Mouse (Mus musculus): ENCODE measurements around the gene Sirt6.
"Not testable (repeated sequence)": the region's sequence is repeated elsewhere in the genome, so short reads cannot be mapped to it uniquely, and the experiment has no call there.

The Sirt6 gene

DNA sequence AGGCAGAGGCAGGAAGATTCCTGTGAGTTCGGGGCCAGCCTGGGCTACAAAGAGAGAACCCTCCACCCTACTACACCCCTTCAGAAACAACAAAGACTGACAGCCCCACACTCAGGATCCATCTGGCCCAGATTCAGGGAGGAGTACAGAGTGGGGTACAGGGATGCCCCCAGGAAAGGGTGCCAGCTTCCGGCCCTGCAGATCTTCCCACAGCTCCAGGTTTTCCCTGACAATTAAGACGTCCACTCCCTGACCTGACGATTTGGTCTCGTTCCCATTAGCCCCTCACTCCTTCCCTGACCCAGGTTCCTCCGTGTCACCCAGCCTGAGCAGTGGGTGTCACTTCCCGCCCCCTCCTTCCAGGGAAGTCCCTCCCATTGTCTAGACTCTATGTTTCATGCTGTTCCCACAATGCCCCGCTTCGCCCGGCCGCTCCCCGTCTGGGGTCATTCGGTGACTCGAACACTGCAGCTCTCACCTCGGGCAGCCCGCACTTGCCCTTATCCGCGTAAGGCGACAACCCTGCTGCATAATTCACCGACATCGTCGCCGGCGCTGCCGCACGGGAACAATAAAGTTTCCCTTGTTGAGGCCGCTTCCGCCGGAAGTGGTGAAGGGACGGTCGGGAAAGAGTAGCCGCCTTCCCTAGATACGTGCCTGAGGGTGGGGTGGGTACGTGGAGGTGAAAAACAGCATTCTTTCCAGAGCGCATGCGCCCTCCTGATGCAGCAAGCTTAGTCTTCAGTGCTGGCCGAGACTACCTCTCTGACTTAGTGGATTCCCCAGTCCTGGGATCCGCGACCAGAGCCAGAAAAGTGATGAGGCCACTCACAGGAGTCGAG lies at the start of gene Sirt6:
TSS of gene Sirt6 (minus strand) at position 804 of the 842 bp plus-strand sequence.
- peak; percentile 96 for DNase-seq (ENCODE audit: low spot score)

DNA sequence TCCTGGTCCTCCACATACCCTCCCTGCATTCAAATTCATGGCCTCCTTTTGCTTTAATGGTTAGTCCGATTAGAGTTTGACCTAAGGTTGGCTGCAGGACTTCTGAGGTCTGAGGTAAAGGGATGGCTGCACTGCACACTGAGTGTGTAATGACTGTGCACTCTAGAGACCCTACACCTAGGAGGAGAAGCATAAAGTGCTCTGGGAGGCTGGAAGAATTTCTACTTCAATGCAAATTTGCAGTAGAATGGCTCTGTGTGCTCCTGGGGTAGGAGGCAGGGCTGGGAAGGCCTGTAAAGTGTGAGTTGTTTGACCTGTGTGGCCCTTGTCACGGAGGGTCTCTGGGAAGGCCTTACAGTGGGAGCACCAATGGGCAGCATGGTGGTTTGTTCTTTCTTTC lies 28.6 kb upstream of the Sirt6 start:
- DNase-seq (ENCODE audit: low spot score): no peak

DNA sequence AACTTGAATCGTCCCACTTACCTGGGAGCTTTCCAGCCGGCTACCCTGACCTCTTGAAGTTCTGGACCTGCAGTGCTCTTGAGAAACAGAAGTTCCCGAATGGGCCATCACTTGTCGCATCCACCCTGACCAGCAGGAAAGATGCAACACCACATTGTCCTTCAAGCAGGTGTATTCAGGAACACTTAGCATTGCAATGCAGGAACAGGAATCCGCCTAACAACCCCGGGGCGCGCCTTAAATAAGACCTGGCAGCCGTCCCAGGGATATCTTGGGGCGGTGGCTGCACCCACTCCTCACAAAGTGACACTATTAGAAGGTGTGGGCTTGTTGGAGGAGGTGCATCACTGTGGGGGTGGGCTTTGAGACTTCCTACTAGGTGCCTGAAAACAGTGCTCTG lies 27.6 kb upstream of the Sirt6 start:
- no peak for DNase-seq (ENCODE audit: low spot score)

DNA sequence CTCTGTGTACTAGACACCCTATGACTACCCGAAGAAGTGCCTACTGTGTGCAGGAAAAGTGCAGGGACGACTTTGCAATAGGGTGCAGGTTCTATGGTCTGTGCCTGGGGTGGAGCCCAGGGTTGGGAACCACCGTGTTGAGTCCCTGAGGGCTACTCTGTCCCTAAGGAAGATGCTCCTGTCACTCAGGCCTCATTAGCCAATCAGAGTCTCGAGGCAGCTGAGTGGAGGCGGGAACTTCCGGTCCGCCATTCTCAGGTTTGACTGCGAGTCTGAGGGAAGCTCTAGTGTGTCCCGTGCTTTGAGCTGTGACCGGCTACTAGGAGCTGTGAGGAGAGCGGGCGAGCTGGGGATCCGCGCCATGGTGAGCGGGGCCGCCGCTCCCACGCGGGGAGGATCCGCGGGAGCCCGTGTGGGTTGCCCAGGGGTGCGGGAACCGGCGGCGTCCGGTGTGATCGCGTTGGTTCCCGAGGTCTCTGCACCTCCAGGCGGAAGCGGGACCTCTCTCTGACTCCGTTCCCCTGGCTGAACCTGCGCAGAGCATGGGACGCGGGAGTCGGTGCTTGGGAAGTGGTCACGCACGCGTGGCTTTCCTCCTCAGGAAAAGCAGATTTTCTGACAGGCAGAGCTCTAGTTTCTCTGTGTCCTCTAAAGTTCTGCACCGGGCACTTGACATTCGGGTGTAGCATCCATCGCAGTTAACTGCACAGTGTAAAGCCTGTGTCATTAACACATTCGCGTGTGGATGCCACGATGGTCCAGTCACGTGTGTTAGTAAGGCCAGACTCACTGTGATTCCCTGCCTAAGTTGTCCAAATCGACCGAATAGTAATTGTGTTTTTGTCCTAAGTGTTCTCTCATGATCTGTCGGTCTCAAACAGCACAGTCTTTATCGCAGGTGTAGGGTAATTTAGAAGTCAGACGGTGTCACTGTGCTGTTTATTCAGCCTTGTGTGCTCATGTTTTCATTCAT lies 21.5 kb upstream of the Sirt6 start, which contains the start of gene Gm10778:
TSS of gene Gm10778 (plus strand) at position 257 of the 973 bp plus-strand sequence.
- DNase-seq (ENCODE audit: low spot score): peak; percentile 97

DNA sequence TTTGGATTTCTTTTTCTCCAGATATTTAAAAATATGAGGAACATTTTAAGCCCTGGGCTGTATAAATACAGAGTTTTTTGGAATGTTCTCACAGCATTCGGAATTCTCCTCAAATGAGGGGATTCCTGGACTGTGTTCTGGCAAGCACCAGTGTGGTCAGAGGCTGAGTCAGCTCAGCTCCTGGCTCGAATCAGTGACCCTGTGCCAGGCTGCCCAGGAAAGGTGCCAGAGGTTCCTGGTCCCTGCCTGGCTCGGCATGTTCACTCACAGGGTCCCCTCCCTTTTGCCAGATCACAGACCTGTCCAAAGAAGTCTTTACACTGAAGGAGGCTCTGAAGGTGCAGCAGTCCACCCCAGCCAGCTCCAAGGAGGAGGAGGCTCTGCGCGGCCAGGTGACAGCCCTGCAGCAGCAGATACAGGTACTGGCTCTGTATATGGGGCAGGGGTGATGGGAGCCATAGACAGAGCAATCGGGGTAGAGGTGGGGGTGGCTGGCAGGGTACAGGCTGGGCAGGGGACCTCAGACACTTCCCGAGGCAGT lies 18.5 kb upstream of the Sirt6 start:
- DNase-seq (ENCODE audit: low spot score): no peak

DNA sequence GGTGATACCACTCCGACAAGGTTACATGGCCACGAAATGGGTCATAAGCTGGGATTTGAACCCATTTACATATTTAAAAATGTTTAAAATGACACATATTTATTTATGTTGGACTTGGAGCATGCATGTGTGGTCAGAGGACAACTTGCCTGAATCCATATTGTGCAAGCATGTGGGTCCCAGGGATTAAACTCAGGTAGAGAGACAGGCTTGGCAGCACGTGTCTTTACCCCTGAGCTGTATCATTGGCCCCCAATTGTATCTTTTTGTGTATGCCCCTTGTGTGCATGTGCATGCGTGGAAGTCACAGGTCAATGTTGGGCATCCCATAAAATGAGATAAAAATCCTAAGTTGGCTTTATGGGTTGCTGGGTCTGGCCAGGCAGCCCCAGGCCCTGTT lies 17.8 kb upstream of the Sirt6 start:
- no peak for DNase-seq (ENCODE audit: low spot score)

DNA sequence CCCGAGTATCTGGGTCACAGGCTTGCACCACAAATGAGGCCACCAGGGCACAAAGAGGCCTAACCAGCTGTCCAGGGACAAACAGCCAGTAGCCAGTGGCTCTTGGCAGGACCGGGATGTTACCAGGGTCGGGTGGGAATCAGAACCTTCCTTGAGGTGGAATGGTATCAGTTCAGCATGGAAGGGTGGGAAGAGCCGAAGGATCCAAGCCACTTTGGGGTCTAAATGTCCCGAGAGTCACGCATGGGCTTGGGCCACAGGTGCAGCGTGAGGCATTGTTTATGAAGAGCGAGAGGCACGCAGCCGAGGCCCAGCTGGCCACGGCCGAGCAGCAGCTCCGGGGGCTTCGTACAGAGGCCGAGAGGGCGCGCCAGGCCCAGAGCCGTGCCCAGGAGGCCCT lies 17.1 kb upstream of the Sirt6 start:
- DNase-seq (ENCODE audit: low spot score): no peak

DNA sequence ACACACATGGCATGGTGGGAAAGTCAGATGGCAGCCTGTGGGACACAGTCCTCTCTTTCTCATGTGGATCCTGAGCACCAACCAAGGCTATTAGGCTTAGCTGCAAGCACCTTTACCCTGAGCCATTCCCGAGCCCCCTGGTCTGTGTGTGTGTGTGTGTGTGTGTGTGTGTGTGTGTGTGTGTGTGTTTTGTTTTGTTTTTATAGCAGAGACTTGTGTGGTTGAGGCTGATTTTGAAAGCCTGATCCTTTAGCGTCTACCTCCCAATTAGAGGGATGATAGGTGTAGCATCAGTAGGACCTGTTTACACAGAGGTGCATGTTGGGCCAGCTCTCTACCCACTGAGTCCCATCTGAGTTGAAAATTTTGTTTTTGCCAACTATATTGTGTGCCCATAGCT lies 16.6 kb upstream of the Sirt6 start:
- no peak for DNase-seq (ENCODE audit: low spot score)

DNA sequence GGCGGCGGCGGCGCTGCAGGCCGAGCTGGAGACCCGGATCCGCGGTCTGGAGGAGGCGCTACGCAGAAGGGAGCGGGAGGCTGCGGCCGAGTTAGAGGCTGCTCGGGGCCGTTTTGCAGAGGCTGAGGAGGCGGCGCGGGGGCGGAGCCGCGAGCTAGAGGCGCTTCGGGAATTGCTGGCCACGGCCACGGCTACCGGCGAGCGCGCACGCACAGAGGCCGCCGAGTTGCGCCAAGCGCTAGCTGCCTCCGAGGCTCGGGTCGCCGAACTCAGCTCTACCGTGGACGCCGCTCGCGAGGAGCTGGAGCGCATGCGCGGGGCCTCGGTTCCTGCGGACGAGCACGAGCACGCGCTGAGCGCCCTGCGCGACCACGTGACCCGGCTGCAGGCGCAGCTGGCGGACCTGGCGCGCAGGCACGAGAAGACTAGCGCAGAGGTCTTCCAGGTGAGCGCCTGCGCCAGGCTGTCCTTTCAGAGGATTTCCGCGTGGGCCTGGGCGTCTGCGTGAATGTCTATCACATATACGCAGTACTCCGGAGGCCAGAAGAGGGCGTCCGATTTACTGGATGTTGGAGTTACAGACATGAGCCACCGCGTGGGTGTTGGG lies 16.0 kb upstream of the Sirt6 start:
- DNase-seq (ENCODE audit: low spot score): peak; percentile 94

DNA sequence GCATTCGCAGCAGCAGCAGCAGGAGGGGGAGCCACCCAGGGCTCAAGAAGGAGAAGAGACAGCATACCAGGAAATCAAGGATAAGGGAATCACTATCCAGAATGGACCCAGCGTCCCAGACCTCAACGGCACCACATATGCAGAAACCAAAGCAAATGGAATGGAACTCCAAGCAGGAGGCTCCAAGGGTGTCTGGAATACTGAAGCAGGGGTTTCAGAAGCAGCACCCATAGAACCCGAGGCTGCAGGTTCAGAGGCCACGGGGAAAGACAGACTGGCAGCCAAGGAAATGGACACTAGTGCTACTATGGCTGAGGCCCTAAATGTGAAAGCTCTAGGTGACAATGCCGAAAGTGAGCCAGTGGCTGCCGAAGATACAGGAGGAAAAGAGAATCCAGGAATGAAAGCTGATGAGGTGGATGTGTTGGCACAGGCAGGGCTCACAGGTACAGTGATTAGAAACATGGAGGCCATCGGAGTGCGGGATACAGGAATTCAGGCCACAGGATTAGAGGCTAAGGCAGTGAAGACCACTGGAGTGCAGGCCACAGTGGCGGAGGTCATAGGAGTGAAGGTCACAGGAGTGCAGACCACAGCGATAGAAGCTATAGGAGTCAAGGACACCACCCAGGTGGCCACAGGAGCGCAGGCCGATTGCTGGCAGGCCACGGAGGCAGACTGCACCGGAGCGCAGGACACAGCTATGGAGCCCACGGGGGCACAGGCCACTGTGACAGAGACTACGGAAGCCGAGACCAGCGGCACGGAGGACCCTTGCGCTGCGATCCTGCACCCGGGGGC lies 15.3 kb upstream of the Sirt6 start:
- no peak for DNase-seq (ENCODE audit: low spot score)

DNA sequence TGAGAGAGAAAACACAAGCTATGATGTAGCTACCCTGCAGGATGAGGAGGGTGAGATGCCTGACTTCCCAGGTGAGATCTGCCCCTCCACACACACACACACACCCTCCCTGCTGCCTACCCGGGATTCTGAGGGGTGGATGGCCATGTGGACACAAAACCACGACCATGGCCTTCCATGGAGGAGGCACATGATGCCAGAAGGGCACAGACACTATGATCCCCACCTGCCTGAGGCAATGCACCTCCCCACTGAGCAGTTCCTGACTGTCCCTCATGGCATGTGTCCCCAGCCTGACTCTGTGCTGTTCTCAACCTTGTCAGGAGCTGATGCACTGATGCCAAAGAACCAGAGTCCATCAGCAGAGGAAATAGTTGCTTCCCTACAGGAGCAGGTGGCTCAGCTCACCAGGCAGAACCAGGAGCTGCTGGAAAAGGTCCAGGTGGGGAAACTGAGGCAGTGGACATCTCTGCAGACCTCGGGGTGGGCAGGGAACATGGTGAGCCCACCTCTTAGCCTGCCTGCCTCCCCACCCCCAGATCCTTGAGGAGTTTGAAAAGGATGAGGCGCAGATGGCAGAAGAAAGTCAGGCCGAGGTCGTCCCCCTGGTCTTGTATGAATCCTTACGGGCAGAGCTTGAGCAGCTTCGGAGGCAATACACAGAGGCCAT lies 14.5 kb upstream of the Sirt6 start:
- DNase-seq (ENCODE audit: low spot score): no peak

DNA sequence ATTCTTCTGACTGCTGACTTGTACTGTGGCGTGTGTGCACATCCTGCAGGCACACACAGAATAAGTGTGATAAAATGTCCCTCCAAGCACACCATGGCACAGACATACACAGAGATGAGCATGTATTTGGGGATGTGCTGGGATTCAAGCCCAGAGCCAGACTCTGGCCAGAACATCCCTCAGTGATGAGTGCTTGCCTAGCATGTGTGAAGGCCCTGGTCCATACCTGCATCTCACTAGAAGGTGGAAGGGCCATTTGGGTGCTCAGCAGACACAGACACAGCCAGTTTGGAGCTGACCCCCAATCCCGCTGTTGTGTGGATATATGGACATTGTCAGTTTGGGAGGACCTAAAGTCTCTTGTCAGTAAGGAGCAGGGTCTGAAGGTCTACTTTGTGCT lies 14.0 kb upstream of the Sirt6 start:
- DNase-seq (ENCODE audit: low spot score): no peak

DNA sequence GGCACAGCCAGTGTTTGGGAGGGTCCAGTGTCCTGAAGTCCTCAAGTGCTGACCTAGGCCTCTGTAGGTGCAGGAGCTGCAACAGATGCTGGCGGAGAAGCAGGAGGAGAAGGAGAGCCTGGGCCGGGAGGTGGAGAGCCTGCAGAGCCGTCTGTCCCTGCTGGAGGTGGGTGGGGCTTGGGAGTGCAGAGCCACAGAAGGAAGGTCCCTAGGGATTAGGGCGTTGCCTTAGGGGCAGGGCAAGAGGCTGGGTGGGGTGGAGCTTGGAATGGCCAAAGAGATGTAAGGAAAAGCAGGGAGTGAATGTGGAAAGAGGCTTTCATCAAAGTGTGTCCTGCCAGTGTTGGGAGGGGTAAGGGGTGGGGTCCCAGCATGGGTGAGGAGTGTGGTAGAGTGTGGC lies 13.2 kb upstream of the Sirt6 start:
- not testable (repeated sequence) for DNase-seq (ENCODE audit: low spot score)

DNA sequence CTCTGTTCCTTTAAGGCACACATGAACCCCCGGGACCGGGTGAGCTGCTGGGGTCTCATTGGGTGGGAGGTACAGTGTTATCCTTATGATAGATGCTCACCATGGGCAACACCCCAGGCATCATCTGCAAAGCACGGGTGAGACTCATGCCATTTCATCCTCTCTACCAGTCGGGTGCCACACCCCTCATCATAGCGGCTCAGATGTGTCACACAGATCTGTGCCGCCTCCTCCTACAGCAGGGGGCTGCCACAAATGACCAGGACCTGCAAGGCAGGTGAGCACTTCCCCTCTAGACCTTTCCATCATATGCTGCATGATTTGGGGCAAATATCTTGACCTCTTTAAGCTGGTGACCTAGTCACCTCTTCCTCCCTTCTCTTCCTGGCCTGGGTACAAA lies 10.5 kb upstream of the Sirt6 start:
- DNase-seq (ENCODE audit: low spot score): no peak

DNA sequence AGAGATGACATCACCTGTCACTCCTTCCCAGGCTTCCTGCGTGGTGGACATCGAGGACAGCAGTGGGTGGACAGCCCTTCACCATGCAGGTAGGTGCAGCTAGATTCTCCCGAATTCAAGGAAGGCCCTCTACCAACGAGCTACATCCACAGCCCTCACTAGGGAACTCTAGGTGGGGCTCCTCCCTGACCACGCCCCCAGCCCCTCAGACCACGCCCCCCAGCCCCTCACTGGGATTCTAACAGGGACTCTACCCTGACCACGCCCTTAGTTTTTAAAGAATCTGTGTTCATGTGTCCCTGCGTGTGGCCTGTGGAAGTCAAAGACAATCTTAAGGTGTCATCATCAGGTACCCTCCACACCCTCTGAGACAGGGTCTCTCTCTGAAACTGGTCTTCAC lies 8.7 kb upstream of the Sirt6 start:
- DNase-seq (ENCODE audit: low spot score): no peak

DNA sequence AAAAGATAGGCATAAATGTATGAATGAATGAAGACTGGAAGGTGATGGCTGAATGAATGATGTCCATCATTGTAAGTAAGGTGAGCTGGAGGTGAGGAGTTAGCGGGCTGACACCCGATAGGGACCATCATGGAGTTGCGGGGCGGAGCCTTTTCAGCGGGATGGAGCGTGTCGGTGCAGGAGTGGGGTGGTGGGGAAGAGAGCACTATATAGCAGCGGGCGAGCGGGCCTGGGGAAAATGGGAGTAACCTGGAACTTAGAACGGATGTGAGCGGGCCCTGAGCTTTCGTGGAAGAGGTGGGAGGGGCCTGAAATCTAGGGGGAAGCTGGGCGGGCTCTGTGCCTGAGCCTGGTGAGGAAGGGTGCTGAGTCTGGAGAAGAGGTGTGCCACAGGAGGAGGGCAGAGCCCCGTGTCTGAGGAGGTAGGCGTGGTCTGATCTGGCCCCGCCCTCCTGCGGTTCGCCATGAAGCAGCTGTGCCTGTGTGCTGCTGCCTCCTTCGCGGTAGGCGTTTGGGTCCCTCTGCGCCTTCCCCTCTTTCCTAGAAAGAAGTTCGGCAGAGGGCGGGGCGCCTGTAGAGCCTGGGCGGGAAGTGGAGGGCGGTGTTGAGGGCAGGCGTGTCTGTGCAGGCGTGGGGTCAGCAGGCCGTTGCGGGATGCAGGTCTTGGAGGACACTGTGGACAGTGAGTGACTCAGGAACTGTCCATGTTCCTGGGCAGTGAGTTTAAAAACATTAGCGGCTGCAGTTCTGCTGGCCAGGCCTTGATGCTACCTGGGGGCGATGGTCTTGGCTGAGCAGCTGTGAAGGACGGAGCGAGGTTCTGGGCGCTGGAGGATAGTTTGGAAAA lies 5.9 kb upstream of the Sirt6 start:
- peak; percentile 87 for DNase-seq (ENCODE audit: low spot score)

DNA sequence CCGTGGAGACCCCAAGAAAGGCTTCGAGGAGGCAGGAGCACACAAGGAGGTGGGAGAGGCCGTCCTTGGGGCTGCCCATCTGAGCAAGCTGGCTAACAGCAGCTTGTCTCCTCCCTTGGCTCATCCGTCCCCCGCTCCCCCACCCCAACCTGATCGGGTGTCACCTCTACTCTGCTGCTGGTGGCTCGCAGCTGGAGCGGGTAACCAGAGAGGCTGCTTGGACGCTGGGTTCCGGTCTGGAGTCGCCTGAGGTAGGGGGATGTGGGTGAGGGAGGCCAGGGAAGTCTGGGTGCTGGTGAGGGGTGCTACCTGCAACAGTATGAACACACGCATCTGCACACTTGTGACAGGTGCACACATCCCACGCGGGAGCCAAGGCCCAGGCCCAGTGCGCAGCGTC lies 793 bp upstream of the Sirt6 start, which contains the start of gene Ankrd24:
TSS of gene Ankrd24 (plus strand) at position 151 of the 400 bp plus-strand sequence.
- DNase-seq (ENCODE audit: low spot score): no peak

DNA sequence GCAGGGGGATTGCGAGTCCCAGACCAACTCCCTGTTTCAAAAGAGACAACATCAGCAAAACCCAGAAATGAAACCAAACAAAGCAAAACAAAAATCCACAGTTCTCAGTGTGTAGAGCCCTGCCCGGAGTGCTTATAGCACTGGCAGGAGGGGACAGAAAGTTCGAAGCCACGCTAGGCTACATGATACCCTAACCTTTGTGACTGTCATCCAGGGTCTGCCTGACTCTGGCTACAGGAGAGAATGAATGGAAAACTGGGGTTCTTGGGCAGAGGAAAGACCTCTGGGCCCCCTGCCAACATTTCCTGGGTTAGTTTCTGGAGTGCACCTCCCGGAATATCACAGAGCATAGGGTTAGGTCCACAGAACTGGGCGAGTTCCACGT lies 231 bp upstream of the Sirt6 start:
- DNase-seq (ENCODE audit: low spot score): no peak

DNA sequence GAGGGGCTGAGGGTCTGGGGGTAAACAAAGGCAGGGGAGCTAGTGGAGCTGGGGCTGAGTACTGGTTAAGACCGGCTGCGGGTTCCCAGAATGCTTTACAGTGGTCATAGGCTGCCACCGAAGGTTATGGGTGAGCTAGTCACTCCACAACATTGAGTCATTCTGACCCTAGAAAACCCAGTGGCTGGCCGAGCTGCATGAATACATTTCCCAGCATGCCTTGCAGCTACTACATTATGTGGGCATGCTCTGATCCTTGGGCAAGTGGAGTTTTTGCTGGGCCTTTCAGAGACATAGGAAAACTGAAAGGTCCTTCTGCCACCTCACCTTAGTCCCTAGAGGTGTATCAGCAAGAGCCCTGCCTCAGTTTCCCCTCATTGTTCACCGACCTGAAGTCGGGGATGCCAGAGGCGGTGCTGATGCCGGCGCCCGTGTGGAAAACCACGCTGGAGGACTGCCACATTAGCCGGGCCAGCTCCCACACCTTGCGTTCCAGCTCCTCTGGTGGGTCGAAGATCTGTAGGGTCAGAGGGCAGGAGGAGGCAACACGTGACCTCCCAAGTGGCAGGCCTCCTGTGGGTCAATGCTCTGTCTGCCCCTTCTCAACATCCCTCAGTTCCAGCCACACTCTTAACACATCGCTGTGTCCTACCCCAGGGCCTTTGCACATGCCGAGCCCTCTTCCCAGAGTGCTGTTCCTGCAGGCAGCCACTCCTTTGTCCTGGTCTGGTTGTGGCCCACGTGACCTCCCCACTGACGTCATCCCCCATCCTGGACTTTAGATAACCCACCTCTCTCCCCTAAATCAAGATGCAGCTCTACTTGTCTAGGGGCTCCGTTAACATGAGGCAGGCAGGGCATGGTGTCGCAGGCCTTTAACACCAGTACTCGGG lies 1.2 kb downstream of the Sirt6 start:
- no peak for DNase-seq (ENCODE audit: low spot score)
